14 mouse cellular contexts compared by ENCODE assay signal in genomic region chr14:77889911-77890310, GRCm38 (mm10). TPM values are rescaled to one million over a fixed set of nuclear protein-coding genes. Genes with fewer than 3 reads are reported as not detected.
DNase-seq lines count a peak whose midpoint lies in the region; ATAC-seq and TF ChIP-seq lines count a peak whose summit lies in the region.
"Had no signal": no experiment of that assay in that cellular context is flagged by ENCODE, and none has a peak within 500 bp of the region (broad histone marks: within the 10 kb centered on the region; RNA-seq: fewer than 3 reads in every experiment).

No protein-coding gene starts in this region.

- H3K36me3 ChIP-seq in hindbrain, postnatal 0 days (ENCODE audit: insufficient read depth, low read length) = no peaks in the 10 kb centered on the region
- no peaks in the 10 kb centered on the region for H3K36me3 ChIP-seq in hindbrain, embryonic 10.5 days
- H3K36me3 ChIP-seq in testis, adult 2 months (ENCODE audit: control insufficient read depth, insufficient read depth, low read length) = no peaks in the 10 kb centered on the region
- H3K36me3 ChIP-seq: liver, embryonic 13.5 days had no signal

- no peak for DNase-seq in hindbrain, postnatal 0 days (ENCODE audit: low spot score)
- DNase-seq in hindbrain, embryonic 10.5 days (ENCODE audit: low spot score) = no peak
- no peak for DNase-seq in testis, postnatal 10 days (ENCODE audit: low spot score)
- DNase-seq in brain, embryonic 14.5 days (ENCODE audit: low read depth) = no peak
- DNase-seq in cerebellum, postnatal 25 days = no peak
- no peak for DNase-seq in ovary, postnatal 10 days (ENCODE audit: low spot score)
- DNase-seq in thymus, postnatal 4 days = no peak
- DNase-seq: adrenal gland, postnatal 14 days; heart, postnatal 14 days; liver, embryonic 13.5 days had no signal

- 90% methylated on average over 7 of the region's 7 CpGs for WGBS in hindbrain, postnatal 0 days
- WGBS in hindbrain, embryonic 10.5 days = 86% methylated on average over 7 of the region's 7 CpGs

- TF ChIP-seq POLR2A in testis, adult 2 months (IDR thresholded peaks at IDR 0.05; ENCODE audit: control insufficient read depth, low read depth, low read length) = no peak
- TF ChIP-seq POLR2A in brain, embryonic 14.5 days (IDR thresholded peaks at IDR 0.05; ENCODE audit: borderline replicate concordance, extremely low read depth, insufficient read depth, insufficient read length, poor library complexity, severe bottlenecking) = no peak

- no peaks in the 10 kb centered on the region for H3K27me3 ChIP-seq in hindbrain, postnatal 0 days (ENCODE audit: insufficient read depth, low read length)
- H3K27me3 ChIP-seq in hindbrain, embryonic 10.5 days (ENCODE audit: insufficient read depth, poor library complexity, severe bottlenecking) = no peaks in the 10 kb centered on the region
- no peaks in the 10 kb centered on the region for H3K27me3 ChIP-seq in testis, adult 2 months (ENCODE audit: control insufficient read depth, insufficient read depth, low read length)
- H3K27me3 ChIP-seq: liver, embryonic 13.5 days had no signal

- no peaks in the 10 kb centered on the region for H3K9me3 ChIP-seq in hindbrain, postnatal 0 days (ENCODE audit: low read length)
- H3K9me3 ChIP-seq in hindbrain, embryonic 10.5 days = no peaks in the 10 kb centered on the region
- H3K9me3 ChIP-seq: liver, embryonic 13.5 days had no signal

- H3K9ac ChIP-seq in hindbrain, postnatal 0 days (replicated peaks; ENCODE audit: low read length) = no peak overlapping the region
- H3K9ac ChIP-seq: liver, embryonic 13.5 days had no signal

- no peaks in the 10 kb centered on the region for H3K4me1 ChIP-seq in hindbrain, postnatal 0 days (ENCODE audit: insufficient read depth, low read length)
- H3K4me1 ChIP-seq in hindbrain, embryonic 10.5 days (replicated peaks) = no peaks in the 10 kb centered on the region
- H3K4me1 ChIP-seq in testis, adult 2 months (ENCODE audit: control insufficient read depth, insufficient read depth, low read length) = no peaks in the 10 kb centered on the region
- H3K4me1 ChIP-seq: liver, embryonic 13.5 days had no signal

- peak; percentile 30; the same call in 1 of the 2 replicates for TF ChIP-seq CTCF in hindbrain, postnatal 0 days (IDR thresholded peaks at IDR 0.05; ENCODE audit: low read depth)
- peak; percentile 93; the same call in 1 of the 2 replicates for TF ChIP-seq CTCF in testis, adult 2 months (IDR thresholded peaks at IDR 0.05; ENCODE audit: control insufficient read depth, insufficient read depth, insufficient replicate concordance, low read depth, low read length)
- peak; percentile 31; the same call in 1 of the 2 replicates for TF ChIP-seq CTCF in brain, embryonic 14.5 days (IDR thresholded peaks at IDR 0.05; ENCODE audit: borderline replicate concordance, extremely low read depth, insufficient read depth, insufficient read length)

- no peak overlapping the region for H3K4me3 ChIP-seq in hindbrain, postnatal 0 days (ENCODE audit: low read length)
- H3K4me3 ChIP-seq in hindbrain, embryonic 10.5 days = no peak overlapping the region
- no peak overlapping the region for H3K4me3 ChIP-seq in testis, adult 2 months (ENCODE audit: control insufficient read depth, low read depth, low read length)
- H3K4me3 ChIP-seq: liver, embryonic 13.5 days had no signal

- H3K4me2 ChIP-seq in hindbrain, postnatal 0 days (ENCODE audit: low read depth, low read length) = no peak overlapping the region
- H3K4me2 ChIP-seq: liver, embryonic 13.5 days had no signal

- no peak overlapping the region for H3K27ac ChIP-seq in hindbrain, postnatal 0 days
- H3K27ac ChIP-seq in hindbrain, embryonic 10.5 days = no peak overlapping the region
- H3K27ac ChIP-seq in testis, adult 2 months (ENCODE audit: control insufficient read depth, insufficient read depth, low read depth, low read length) = no peak overlapping the region
- H3K27ac ChIP-seq: liver, embryonic 13.5 days; macrophage had no signal

- no peak for ATAC-seq in hindbrain, postnatal 0 days
- ATAC-seq: forebrain, embryonic 14.5 days; hindbrain, embryonic 16.5 days had no signal

RNA-seq across cellular contexts. Expression of gene Epsti1, which starts 14.1 kb away (rescaled TPM):
- total RNA-seq in hindbrain, postnatal 0 days (2014; rRNA removed) = 0.16 and 0.22 TPM in 2 replicates
- 0.41 and 0.76 TPM in 2 replicates for polyA plus RNA-seq in hindbrain, postnatal 0 days (2015; fragmentation: Nextera tagmentation; extraction: Ambion mirVana)
- 0.09 and 0.18 TPM in 2 replicates for polyA plus RNA-seq in hindbrain, embryonic 10.5 days (2016; fragmentation: Nextera tagmentation; extraction: Ambion mirVana)
- 9.8 and 11.5 TPM in 2 replicates for polyA plus RNA-seq in testis, adult 2 months (2012; rRNA removed)
- 0.15 and 0.28 TPM in 2 replicates for polyA plus RNA-seq in brain, embryonic 14.5 days (2012; rRNA removed)

RNA-seq across cellular contexts. Expression of gene Dnajc15, which starts 15.0 kb away (rescaled TPM):
- 10.6 and 12.9 TPM in 2 replicates for total RNA-seq in hindbrain, postnatal 0 days (2014; rRNA removed)
- 93.9 and 98.8 TPM in 2 replicates for polyA plus RNA-seq in hindbrain, postnatal 0 days (2015; fragmentation: Nextera tagmentation; extraction: Ambion mirVana)
- polyA plus RNA-seq in hindbrain, embryonic 10.5 days (2016; fragmentation: Nextera tagmentation; extraction: Ambion mirVana) = 101 and 113 TPM in 2 replicates
- polyA plus RNA-seq in testis, adult 2 months (2012; rRNA removed) = 57.6 and 70.6 TPM in 2 replicates
- 14.2 and 15.5 TPM in 2 replicates for polyA plus RNA-seq in brain, embryonic 14.5 days (2012; rRNA removed)

Comparison
In these comparisons a context has a peak if more than half of its experiments do, and no peak if none do; other contexts are left out.
1. CTCF ChIP-seq: peak in every context shown above with its lines; median percentile 93 in testis, adult 2 months; 31 in brain, embryonic 14.5 days; 30 in hindbrain, postnatal 0 days.